ENCODE assay signal across 14 mouse cellular contexts in genomic region chr9:100962903-100963427, GRCm38 (mm10).
DNase-seq lines count a peak whose midpoint lies in the region; ATAC-seq lines count a peak whose summit lies in the region.
"Had no signal": no experiment of that assay in that cellular context is flagged by ENCODE, and none has a peak within 500 bp of the region (broad histone marks: within the 10 kb centered on the region; RNA-seq: fewer than 3 reads in every experiment).

No protein-coding gene starts in this region.

- H3K9me3 ChIP-seq in hindbrain, embryonic 15.5 days: no peaks in the 10 kb centered on the region
- H3K9me3 ChIP-seq in hindbrain, embryonic 16.5 days (ENCODE audit: control insufficient read depth, low read length): no peaks in the 10 kb centered on the region
- no peaks in the 10 kb centered on the region for H3K9me3 ChIP-seq in forebrain, embryonic 15.5 days
- H3K9me3 ChIP-seq: heart, embryonic 15.5 days; limb, embryonic 10.5 days had no signal

- peaks cover 8% of the 10 kb centered on the region for H3K36me3 ChIP-seq in hindbrain, embryonic 15.5 days
- H3K36me3 ChIP-seq in hindbrain, embryonic 16.5 days (ENCODE audit: control insufficient read depth, insufficient read depth, low read length): peaks cover 2% of the 10 kb centered on the region; the same call in 1 of the 2 replicates
- peaks cover 9% of the 10 kb centered on the region; the same call in 1 of the 2 replicates for H3K36me3 ChIP-seq in forebrain, embryonic 15.5 days

- H3K27me3 ChIP-seq in hindbrain, embryonic 15.5 days: no peaks in the 10 kb centered on the region
- H3K27me3 ChIP-seq in hindbrain, embryonic 16.5 days (replicated peaks; ENCODE audit: control insufficient read depth, insufficient read depth, low read length): no peaks in the 10 kb centered on the region
- H3K27me3 ChIP-seq in forebrain, embryonic 15.5 days: no peaks in the 10 kb centered on the region
- H3K27me3 ChIP-seq: heart, embryonic 15.5 days had no signal

- no peak overlapping the region for H3K4me3 ChIP-seq in hindbrain, embryonic 15.5 days
- no peak overlapping the region for H3K4me3 ChIP-seq in hindbrain, embryonic 16.5 days (ENCODE audit: low read length)
- H3K4me3 ChIP-seq in forebrain, embryonic 15.5 days: no peak overlapping the region
- H3K4me3 ChIP-seq: heart, embryonic 15.5 days; limb, embryonic 10.5 days had no signal

- 68% methylated on average over 5 of the region's 5 CpGs for WGBS in hindbrain, embryonic 15.5 days
- WGBS in hindbrain, embryonic 16.5 days: 61% methylated on average over 5 of the region's 5 CpGs
- WGBS in forebrain, embryonic 15.5 days: 51% methylated on average over 4 of the region's 5 CpGs

- 0 out of 2 replicates have a peak, but pooled peaks have one; percentile 27 for ATAC-seq in hindbrain, embryonic 15.5 days (ENCODE audit: low FRiP score, low read depth)
- no peak for ATAC-seq in hindbrain, embryonic 16.5 days
- ATAC-seq in forebrain, embryonic 15.5 days (replicated peaks): peak; percentile 55; the same call in 1 of the 2 replicates
- ATAC-seq in megakaryocyte-erythroid progenitor cell, adult 5-6 weeks (replicated peaks; ENCODE audit: low FRiP score, low TSS enrichment, poor library complexity, severe bottlenecking): peak; percentile 90

- H3K9ac ChIP-seq in hindbrain, embryonic 15.5 days: no peak overlapping the region
- H3K9ac ChIP-seq in hindbrain, embryonic 16.5 days (ENCODE audit: low read depth, low read length): no peak overlapping the region
- H3K9ac ChIP-seq in forebrain, embryonic 15.5 days (replicated peaks): no peak overlapping the region
- H3K9ac ChIP-seq: heart, embryonic 15.5 days had no signal

- no peak overlapping the region for H3K4me2 ChIP-seq in hindbrain, embryonic 15.5 days
- H3K4me2 ChIP-seq in hindbrain, embryonic 16.5 days (ENCODE audit: low read length): no peak overlapping the region
- H3K4me2 ChIP-seq in forebrain, embryonic 15.5 days (replicated peaks): no peak overlapping the region
- H3K4me2 ChIP-seq: heart, embryonic 15.5 days had no signal

- H3K27ac ChIP-seq in hindbrain, embryonic 15.5 days (replicated peaks): no peak overlapping the region
- no peak overlapping the region for H3K27ac ChIP-seq in hindbrain, embryonic 16.5 days (ENCODE audit: low read depth, low read length)
- no peak overlapping the region for H3K27ac ChIP-seq in forebrain, embryonic 15.5 days (replicated peaks)
- H3K27ac ChIP-seq: heart, embryonic 15.5 days; limb, embryonic 10.5 days had no signal

- DNase-seq in MEL-GATA-1-ER (ENCODE audit: extremely low read depth, low read depth): peak; percentile 90
- no peak for DNase-seq in adrenal gland, postnatal 25 days
- DNase-seq in cerebellum, postnatal 10 days: no peak
- no peak for DNase-seq in adrenal gland, postnatal 4 days (ENCODE audit: low spot score in 2 of 2)
- DNase-seq: adrenal gland, postnatal 10 days; cerebellum, adult 11 months; layer of hippocampus, adult 9-11 months; lung, postnatal 10 days had no signal

- no peaks in the 10 kb centered on the region for H3K4me1 ChIP-seq in hindbrain, embryonic 15.5 days (replicated peaks)
- H3K4me1 ChIP-seq in hindbrain, embryonic 16.5 days (ENCODE audit: control insufficient read depth, insufficient read depth, low read depth, low read length): no peaks in the 10 kb centered on the region
- H3K4me1 ChIP-seq in forebrain, embryonic 15.5 days: peaks cover 12% of the 10 kb centered on the region
- H3K4me1 ChIP-seq: heart, embryonic 15.5 days; limb, embryonic 10.5 days had no signal
